Mouse (Mus musculus): ENCODE results near the gene Neurl1a. TPM values are rescaled to one million over a fixed set of nuclear protein-coding genes. Genes with fewer than 3 reads are reported as not detected.

Neurl1a gene
- total and polyA plus RNA-seq, 2 experiments: 0.28 TPM

DNA sequence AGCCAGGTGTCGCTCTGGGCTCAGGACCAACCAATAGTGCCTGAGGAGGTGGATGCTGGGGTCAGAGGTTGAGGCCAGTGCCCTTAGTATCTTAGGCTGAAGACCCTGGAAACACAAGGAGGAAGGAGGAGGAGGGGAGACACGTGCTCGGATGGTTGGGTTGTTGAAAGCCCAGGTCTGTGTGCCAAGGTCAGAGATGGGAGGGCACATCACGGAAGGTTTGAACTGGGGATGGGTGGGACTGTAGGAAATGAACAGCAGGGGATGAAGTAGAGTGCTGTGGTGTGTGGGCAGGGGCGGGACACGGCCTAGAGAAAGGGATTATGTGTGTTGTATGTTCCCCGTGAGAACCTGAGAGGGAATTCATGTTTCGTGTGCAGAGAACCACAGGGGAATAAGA lies 5.6 kb downstream of the Neurl1a start:
- 74% methylated on average over 8 of the region's 8 CpGs for WGBS
- H3K27me3 ChIP-seq (ENCODE audit: control insufficient read depth, insufficient read depth, low read length): peaks cover 7% of the 10 kb centered on the region
- DNase-seq (ENCODE audit: extremely low read depth, low read depth, low spot score): no peak
- H3K79me2 ChIP-seq (ENCODE audit: control insufficient read depth, insufficient read depth, low read length): no peaks in the 10 kb centered on the region
- no peaks in the 10 kb centered on the region; the same call in 1 of the 2 replicates for H3K4me1 ChIP-seq (ENCODE audit: control insufficient read depth, insufficient read depth, low read length)
- H3K36me3 ChIP-seq (ENCODE audit: control insufficient read depth, insufficient read depth, low read length): no peaks in the 10 kb centered on the region
- no peak overlapping the region for H3K9ac ChIP-seq (ENCODE audit: low read depth, low read length)
- no peak for TF ChIP-seq POLR2A (IDR thresholded peaks at IDR 0.05; ENCODE audit: extremely low read depth, insufficient read depth, low read length)
- no peak for TF ChIP-seq CTCF (IDR thresholded peaks at IDR 0.05; ENCODE audit: low read depth, low read length)
- H3K4me3 ChIP-seq (ENCODE audit: insufficient read depth, low read depth, low read length): no peak overlapping the region
- no peak overlapping the region for H3K27ac ChIP-seq (replicated peaks; ENCODE audit: insufficient read depth, low read depth, low read length)

DNA sequence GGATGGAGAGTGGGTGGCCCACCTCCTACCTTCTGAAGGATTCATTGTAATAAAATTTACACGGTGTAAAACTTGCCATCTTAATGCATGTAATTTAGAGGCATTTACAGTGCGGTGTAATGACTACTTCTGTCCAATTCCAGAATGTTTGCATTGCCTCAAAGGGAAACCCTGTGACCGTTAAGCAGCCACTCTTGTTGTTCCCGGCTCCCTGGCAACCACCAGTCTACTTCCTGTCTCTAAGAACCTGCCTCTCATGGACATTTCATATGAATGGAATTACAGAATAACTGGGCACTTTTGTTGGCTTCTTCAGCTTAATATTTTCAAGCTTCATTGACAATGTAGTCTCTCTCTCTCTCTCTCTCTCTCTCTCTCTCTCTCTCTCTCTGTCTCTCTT lies 6.1 kb downstream of the Neurl1a start:
- no peaks in the 10 kb centered on the region for H3K36me3 ChIP-seq (ENCODE audit: control insufficient read depth, insufficient read depth, low read length)
- 63% methylated on average over 4 of the region's 4 CpGs for WGBS
- TF ChIP-seq CTCF (IDR thresholded peaks at IDR 0.05; ENCODE audit: low read depth, low read length) (no peak), POLR2A (IDR thresholded peaks at IDR 0.05; ENCODE audit: extremely low read depth, insufficient read depth, low read length) (no peak)

DNA sequence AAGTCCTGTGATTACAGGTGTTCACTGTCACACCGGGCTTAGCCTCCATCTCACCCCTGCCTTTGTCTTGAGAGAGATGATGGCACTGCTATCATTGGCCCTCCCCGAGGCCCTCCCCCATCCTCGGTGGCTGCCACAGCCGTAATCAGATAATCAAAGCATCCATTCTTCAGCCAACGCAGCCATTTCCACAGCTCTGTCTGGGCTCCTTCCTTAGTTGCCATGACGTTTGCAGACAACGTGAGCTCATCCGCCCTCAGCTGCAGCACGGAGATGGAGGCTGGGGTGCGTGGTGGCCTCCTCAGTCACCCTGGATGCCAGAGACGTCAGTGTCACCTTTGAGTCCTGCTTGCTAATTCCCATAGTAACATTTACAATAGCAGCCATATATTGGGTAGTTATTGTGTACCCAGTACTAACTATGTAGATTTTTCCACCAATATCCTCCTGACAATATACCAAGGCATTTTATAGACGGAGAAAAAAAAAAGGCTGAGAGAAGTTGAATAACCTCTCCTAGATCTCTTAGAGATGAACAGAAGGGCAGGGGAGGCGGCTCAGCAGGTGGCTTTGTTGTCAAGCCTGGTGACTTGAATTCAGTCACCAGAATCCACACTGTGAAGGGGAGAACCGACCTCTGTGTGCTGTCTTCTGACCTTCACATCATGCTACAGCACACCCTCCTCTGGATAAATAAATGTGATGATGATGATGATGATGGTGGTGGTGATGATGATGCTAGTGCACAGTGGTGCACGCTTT lies 8.1 kb downstream of the Neurl1a start:
- Histone ChIP-seq H3K36me3 (ENCODE audit: control insufficient read depth, insufficient read depth, low read length) (no peaks in the 10 kb centered on the region), H3K4me1 (ENCODE audit: control insufficient read depth, insufficient read depth, low read length) (no peaks in the 10 kb centered on the region), H3K27ac (replicated peaks; ENCODE audit: insufficient read depth, low read depth, low read length) (no peak overlapping the region), H3K79me2 (ENCODE audit: control insufficient read depth, insufficient read depth, low read length) (no peaks in the 10 kb centered on the region), H3K27me3 (ENCODE audit: control insufficient read depth, insufficient read depth, low read length) (no peaks in the 10 kb centered on the region), H3K4me3 (ENCODE audit: insufficient read depth, low read depth, low read length) (no peak overlapping the region), H3K9ac (ENCODE audit: low read depth, low read length) (no peak overlapping the region)
- 57% methylated on average over 15 of the region's 15 CpGs for WGBS
- DNase-seq (ENCODE audit: extremely low read depth, low read depth, low spot score): no peak
- TF ChIP-seq CTCF (IDR thresholded peaks at IDR 0.05; ENCODE audit: low read depth, low read length) (no peak), POLR2A (IDR thresholded peaks at IDR 0.05; ENCODE audit: extremely low read depth, insufficient read depth, low read length) (no peak)

More for the DNA sequence above, 6.1 kb downstream of the Neurl1a start:
- H3K4me3 ChIP-seq (ENCODE audit: insufficient read depth, low read depth, low read length): no peak overlapping the region
- H3K27ac ChIP-seq (replicated peaks; ENCODE audit: insufficient read depth, low read depth, low read length): no peak overlapping the region
- no peaks in the 10 kb centered on the region for H3K79me2 ChIP-seq (ENCODE audit: control insufficient read depth, insufficient read depth, low read length)
- no peak overlapping the region for H3K9ac ChIP-seq (ENCODE audit: low read depth, low read length)
- peaks cover 2% of the 10 kb centered on the region; the same call in 1 of the 2 replicates for H3K27me3 ChIP-seq (ENCODE audit: control insufficient read depth, insufficient read depth, low read length)
- no peak for DNase-seq (ENCODE audit: extremely low read depth, low read depth, low spot score)
- no peaks in the 10 kb centered on the region for H3K4me1 ChIP-seq (ENCODE audit: control insufficient read depth, insufficient read depth, low read length)

DNA sequence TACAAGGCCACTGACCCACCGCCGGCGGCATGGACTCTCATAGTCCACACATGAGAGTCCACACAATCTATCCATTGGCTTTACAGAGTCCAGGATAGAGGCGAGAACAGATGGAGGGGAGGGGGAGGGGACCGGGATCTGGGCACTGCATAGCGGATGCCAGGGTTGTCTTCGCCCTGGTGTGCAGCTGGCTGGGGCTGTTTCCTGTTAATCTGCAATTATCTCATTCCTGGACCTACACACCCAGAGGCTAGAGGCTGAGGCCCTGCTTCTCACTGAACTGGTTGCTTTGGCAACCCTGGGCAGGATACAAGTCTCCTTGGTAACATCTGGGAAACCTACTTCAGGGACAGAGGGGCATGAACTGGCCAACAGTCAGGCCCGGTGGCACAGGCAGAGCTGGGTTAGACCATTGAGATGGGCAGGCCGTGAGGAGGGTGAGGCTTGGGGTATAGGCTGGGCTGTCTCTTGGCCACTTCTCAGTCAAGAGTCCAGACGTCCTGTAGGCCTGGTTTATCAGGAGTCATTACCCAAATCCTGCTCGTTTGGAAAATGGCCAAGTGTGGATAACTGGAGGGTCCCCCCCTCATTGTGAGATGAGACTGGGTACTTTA lies 10.0 kb downstream of the Neurl1a start:
- 85% methylated on average over 11 of the region's 11 CpGs for WGBS

DNA sequence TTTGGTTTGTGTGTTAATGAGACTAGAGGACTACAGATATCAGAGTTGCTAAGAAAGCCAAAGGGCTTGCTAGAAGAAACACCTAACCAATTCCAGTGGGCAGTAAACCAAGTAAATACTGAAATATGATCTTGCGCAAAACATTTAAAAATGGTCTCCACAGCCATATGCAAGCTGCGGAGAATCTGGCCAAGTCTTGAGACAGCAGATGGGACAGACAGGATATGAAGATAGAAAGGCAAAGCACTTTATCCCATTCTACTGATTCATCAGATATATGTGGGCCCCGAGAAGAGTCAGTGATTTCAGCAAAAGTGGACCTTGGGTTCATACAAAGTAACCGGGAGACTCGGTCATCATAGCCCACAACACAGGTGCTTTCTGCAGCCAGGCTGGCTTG lies 13.5 kb downstream of the Neurl1a start:
- Histone ChIP-seq H3K27me3 (ENCODE audit: control insufficient read depth, insufficient read depth, low read length) (no peaks in the 10 kb centered on the region; the same call in 1 of the 2 replicates), H3K4me3 (ENCODE audit: insufficient read depth, low read depth, low read length) (no peak overlapping the region), H3K79me2 (ENCODE audit: control insufficient read depth, insufficient read depth, low read length) (no peaks in the 10 kb centered on the region), H3K4me1 (ENCODE audit: control insufficient read depth, insufficient read depth, low read length) (no peaks in the 10 kb centered on the region), H3K27ac (replicated peaks; ENCODE audit: insufficient read depth, low read depth, low read length) (no peak overlapping the region), H3K9ac (ENCODE audit: low read depth, low read length) (no peak overlapping the region), H3K36me3 (ENCODE audit: control insufficient read depth, insufficient read depth, low read length) (no peaks in the 10 kb centered on the region)
- no peak for TF ChIP-seq POLR2A (IDR thresholded peaks at IDR 0.05; ENCODE audit: extremely low read depth, insufficient read depth, low read length)
- no peak for TF ChIP-seq CTCF (IDR thresholded peaks at IDR 0.05; ENCODE audit: low read depth, low read length)
- WGBS: 96% methylated on average over 5 of the region's 5 CpGs
- no peak for DNase-seq (ENCODE audit: extremely low read depth, low read depth, low spot score)

More for the DNA sequence above, 10.0 kb downstream of the Neurl1a start:
- H3K9ac ChIP-seq (ENCODE audit: low read depth, low read length): no peak overlapping the region
- DNase-seq (ENCODE audit: extremely low read depth, low read depth, low spot score): no peak
- no peak overlapping the region for H3K27ac ChIP-seq (replicated peaks; ENCODE audit: insufficient read depth, low read depth, low read length)
- H3K79me2 ChIP-seq (ENCODE audit: control insufficient read depth, insufficient read depth, low read length): no peaks in the 10 kb centered on the region
- no peaks in the 10 kb centered on the region for H3K36me3 ChIP-seq (ENCODE audit: control insufficient read depth, insufficient read depth, low read length)
- no peak for TF ChIP-seq CTCF (IDR thresholded peaks at IDR 0.05; ENCODE audit: low read depth, low read length)
- TF ChIP-seq POLR2A (IDR thresholded peaks at IDR 0.05; ENCODE audit: extremely low read depth, insufficient read depth, low read length): no peak
- H3K4me1 ChIP-seq (ENCODE audit: control insufficient read depth, insufficient read depth, low read length): no peaks in the 10 kb centered on the region
- no peaks in the 10 kb centered on the region for H3K27me3 ChIP-seq (ENCODE audit: control insufficient read depth, insufficient read depth, low read length)
- no peak overlapping the region for H3K4me3 ChIP-seq (ENCODE audit: insufficient read depth, low read depth, low read length)

All from liver, adult 2 months (tissue).